Mouse (Mus musculus): ENCODE results near the gene Nrbp1.

Nrbp1 gene

DNA sequence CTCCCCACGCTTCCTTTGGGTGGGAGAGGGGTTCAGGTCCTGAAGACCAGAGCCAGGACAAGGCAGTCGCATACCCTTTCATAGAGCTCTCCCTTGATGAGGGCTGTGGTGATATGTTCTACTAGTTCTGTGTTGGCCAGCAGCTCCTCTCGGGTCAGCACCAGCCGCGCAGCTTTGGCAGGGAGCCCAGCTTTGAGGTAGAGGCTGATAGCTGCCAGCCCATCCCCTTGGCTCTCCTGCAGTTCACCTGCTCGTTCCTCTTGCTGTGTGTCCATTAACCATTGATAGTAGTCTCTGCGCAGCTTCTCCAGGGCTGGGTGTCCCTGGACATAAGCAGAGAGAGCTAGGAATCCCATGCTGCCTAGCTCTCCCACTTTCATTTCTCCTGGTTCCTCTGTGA, 25.4 kb downstream of the Nrbp1 start:
- DNase-seq (ENCODE audit: low spot score): no peak

DNA sequence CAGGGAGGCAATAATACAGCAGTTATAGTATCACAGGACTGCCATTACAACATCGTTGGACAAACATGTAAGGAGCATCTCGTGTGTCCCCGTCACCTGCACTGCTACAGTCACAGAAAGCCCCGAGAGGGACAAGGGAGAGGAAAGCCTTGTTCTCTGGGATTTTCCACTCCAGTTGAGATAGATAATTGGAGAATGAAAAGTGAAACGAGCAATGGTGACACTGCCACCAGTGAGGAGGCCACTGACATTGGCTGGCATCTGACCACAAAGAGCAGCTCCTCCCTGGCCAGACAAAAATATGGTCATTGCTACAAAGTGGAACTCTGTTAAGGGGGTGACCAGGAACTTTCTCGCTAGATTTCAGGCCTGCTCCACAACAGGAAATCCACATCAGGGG, 27.0 kb downstream of the Nrbp1 start:
- DNase-seq (ENCODE audit: low spot score): no peak

DNA sequence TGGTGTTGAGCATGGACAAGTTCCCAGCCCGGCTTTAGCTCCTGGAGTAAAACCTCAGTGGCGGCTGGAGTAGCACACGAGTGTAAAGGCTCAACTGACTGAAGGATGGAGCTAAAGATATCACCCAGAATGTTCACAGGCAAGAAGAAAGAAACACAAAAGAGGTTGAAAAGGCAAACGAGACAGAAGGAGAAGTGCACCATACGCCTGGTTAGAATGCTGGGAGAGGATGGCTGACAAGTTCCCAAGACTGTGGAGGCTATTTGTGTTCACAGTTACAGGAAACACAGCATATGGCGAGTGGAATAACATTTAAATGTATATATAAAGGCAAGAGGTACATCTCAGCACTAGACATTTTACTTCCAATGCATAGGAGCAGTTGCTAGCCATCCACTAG, 32.4 kb downstream of the Nrbp1 start:
- no peak for DNase-seq (ENCODE audit: low spot score)

DNA sequence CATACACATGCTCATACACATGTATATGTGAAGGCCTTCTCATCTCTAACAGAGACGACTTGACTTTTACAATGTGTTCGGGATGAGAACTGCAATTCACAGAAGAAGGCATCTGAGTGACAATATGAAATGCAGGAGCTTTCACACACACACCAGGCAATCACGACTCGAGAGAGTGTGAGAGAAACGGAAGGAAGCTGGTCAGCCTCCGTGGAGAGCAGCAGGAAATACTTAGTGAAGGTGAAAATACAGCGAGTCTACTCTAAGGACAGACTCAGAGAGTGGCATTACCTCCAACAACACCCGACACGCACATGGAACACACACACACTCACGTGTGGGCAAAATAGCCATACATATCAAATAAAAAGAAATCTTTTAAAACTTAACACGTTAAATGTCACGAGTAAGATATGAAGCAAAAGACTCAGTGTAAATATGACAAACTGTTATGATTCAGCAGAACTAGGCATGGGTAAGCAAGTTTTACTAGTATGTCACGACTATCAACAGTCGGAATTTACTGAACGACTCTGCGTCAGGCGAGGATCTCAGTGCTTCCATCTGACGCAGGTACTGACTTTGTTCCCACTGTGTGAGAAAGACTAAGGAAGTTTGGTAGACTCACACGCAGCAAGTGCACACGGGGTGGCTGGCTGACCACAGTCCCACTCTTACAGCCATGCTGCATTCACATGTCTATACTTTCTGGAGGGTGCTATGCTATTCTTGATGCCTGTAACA, 38.8 kb downstream of the Nrbp1 start:
- DNase-seq (ENCODE audit: low spot score): no peak

DNA sequence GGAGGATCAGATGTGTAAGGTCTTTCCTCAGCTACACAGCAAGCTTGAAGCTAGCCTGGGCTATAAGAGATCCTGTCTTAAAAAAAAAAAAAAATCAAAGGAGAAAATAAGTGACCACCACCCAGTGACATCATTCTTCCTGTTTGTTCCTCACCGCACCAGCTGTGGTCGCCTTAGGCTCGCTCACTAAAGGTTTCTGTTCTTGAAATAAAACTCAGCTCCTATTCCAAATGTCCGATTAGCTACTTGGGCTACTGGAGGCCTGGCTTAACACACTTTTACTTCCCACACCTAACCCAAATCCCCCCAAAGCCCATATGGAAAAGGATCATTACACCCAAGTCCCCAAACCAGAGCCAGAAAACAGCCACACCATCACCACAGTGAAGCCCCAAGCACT, 47.6 kb downstream of the Nrbp1 start:
- no peak for DNase-seq (ENCODE audit: low spot score)

DNA sequence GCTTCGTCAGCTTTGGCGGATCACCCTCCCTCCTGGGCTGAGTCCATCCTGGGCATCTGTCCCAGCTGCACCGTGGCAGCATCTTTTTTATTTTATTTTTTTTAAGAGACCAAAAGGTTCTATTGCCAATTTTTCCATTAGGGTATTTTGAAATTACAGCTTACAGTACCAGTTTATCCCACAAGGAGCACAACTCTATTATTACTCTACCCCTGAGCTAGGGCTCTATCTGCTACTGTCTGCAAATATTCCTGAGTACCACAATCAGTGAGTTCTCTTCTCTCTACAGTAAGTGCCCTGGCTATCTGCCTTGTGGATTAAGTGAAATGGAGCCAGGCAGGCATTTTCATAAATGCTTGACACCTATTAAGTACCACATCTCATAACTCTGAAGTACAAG, 48.0 kb downstream of the Nrbp1 start:
- no peak for DNase-seq (ENCODE audit: low spot score)

DNA sequence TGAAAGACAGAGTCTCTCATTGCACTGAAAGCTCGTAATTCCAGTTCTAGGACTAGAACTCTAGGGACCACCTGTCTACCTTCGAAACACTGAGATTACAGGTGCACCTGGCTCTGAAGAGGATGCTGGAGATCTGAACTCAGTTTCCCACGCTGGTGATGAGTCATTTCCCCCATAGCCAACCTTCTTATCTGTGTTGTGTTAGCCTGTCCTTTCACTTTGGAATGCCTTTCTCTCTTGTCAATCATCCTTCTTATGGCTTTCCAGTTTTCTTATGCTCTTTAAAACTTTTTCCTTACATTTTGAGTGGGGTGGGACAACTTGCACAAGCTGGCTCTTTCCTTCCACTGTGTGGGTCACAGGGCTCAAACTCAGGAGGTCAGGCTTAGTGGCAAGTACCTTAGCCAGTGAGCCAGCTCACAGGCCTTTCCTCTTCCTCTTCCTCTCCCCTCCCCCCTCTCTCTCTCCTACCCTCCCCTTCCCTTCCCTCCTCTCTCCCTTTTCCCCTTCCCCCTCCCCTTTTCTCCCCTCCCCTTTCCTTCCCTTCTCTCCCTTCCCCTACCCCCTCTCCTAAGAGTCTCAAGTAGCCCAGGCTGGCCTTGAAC, 49.1 kb downstream of the Nrbp1 start:
- no peak for DNase-seq (ENCODE audit: low spot score)

DNA sequence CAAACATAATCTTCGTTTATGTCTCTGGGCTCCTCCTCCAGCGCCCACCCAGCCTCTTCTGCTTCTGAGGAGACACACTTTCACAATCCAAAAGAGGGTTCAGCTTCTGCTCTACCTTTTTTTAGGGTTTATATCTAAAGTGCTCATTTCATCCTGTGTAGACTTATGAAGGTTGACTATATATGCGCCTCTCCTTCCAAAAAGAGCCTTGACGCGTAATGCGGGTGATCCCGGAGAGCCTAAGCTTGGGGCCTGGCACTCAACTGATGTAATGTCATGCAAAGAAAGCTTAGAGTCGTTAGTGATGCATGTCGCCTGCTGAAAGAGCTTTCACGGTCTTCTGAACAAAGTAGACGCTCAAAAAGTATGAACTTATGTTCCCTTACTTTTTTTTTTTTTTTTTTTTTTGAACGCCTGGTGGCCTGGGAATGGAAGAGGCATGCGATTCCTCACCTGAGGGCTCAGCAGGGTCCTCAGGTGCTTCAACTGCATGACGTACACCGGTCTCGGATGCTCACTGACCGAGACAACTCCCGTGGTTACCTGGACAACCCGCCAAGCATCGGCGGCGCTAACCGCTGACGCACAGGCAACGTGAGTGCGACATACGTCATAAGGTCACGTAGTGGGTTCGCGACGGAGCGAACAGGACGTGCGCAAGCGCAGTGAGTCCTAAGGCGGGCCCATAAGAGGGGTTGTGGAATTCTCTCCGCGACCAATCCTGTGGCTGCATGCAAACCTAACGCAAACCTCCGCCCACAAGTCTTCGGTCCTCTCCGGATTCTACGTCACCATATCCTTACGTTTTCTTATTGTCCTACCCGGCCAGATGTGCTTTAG, 50.1 kb downstream of the Nrbp1 start, which contains the start of gene Ift172:
Ift172 (minus strand) TSS at position 596 of the 840 bp plus-strand sequence.
- DNase-seq (ENCODE audit: low spot score): peak; percentile 89

DNA sequence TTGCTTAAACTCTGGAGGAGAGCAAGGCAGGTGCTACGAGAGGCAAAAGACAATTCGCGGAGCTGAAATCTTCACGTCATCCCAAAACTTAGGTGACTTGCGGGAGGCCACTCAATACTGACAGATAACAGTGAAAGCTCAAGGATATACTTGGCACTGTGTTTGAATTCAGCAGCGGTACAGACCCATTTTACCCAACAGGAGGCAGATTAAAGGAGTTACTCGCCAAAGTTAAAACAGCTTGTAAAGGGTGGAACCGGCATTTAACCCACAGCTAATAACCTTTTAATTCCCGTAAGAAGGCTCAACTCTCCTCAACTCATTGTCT, 50.7 kb downstream of the Nrbp1 start:
- DNase-seq (ENCODE audit: low spot score): no peak

DNA sequence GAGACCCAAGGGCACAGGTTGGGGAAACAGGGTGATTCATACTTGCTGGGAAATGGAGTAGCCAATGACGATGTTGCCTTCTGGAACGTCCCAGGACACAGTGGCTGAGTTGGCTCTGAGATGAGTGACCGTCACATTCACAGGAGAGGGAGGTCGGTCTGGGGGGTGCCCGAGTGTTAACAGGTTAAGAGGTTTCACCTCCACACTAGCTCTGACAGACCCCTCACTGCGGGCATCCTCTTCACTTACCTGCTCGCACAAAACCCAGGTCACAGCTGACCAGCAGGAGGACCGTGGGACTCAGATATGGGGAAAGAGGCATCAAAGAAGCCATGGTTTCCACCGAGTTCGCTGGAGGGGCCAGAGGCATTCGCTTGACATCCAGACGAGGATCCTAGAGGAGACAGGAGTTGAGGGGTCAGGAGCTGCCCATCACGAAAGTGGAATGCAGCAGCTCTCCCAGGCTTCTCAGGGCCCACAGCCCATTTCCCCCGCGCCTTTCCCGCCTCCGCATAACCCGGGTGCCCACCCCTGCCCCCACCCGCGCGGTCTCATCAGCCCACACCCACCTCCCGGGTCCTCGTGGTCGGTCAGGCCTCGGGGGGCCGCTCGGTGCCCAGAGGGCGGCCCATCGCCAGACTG, 54.4 kb downstream of the Nrbp1 start:
- DNase-seq (ENCODE audit: low spot score): no peak

DNA sequence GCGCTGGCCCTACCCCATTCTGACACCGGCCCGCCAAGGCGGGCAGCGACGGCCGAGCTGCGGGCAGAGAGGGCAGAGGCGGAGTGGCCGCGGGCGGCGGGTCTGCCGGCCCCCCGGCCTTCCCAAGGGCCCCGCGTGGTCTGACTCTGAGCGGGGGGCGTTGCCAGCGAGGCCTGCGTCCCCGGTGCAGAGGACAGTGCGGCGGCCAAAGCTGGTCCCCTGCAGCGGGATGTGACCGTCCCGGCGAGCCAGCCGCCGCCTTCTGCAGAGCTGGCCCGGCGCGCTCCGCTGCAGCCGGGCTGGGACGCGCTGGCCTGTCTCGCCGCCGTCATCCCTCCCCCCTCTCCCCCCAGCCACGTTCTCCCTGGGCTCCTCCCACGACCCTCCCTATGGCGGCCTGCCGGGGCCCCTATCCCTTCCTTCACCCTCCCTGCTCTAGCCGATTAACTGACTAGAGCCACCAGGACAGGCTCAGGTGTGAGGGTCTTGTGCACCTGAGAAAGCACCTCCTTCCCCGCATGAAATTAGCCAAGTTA, 55.0 kb downstream of the Nrbp1 start, which contains the start of gene Fndc4:
Fndc4 (minus strand) TSS at position 475 of the 536 bp plus-strand sequence.
- no peak for DNase-seq (ENCODE audit: low spot score)

DNA sequence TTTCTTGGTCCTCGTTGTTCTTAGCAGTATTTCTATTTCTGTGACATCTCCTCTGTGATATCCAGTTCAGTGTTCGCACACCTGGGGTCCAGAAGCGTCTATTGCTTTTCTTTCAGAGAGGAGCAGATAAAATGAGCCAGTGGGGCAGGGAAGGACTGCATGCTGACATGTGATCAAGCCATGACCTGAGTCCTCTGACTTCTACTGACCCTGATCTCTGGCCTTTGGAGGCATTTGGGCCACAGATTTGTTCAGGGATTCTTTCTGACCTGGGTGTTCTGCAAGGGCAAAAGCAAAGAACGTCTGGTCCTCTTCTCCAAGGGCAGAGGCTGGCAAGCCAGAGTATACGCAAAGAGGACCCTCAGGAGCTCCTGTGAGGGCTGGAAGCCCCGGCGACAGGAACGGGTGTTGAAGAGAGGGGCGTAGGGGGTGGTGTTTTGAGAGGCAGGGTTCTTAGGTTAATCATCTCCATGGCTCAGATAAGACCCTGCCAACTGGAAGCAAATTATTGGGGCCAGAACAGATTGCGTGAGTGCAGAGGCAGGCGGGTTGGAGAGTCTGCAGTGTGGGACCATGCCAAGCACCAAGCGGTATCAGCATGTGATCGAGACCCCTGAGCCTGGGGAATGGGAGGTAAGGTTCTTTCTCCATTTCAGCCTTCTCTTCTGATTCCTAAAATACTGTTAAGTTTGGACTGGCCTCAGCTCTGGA, 56.5 kb downstream of the Nrbp1 start, which contains the start of gene Gckr:
Gckr (plus strand) TSS at position 397 of the 711 bp plus-strand sequence.
- DNase-seq (ENCODE audit: low spot score): no peak

DNA sequence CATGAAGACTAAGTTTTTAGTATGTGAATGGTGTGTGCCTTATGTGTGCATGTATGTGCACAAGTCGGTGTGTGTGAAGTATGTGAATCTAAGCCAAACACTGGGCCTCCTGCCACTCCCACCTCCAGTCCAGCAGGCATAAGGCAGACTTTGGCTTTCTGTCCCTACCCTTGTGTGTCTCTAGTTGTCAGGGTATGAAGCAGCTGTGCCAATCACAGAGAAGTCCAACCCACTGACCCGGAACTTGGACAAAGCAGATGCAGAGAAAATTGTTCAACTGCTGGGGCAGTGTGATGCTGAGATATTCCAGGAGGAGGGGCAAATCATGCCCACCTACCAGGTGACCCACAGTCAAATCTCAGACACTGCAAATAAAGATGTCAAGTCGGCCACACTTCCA, 57.3 kb downstream of the Nrbp1 start:
- no peak for DNase-seq (ENCODE audit: low spot score)

DNA sequence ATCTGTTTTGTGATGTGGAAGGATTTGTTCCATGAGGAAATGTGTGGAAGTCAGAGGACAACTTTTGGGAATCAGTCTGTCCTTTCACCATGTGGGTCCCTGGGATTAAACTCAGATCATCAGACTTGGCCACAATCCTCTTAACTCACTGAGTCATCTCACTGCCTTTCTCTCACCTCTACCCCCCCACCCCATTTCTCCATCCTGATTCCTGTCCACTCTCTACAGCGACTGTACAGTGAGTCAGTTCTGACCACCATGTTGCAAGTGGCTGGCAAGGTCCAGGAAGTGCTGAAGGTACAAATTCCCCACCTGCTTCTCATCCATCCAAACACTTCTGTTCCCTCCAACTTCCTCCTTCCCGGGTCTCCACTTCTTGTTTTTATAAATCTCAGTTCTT, 57.8 kb downstream of the Nrbp1 start:
- no peak for DNase-seq (ENCODE audit: low spot score)

Data from layer of hippocampus, adult 9-10 months (tissue).